In the genomic region with DNA sequence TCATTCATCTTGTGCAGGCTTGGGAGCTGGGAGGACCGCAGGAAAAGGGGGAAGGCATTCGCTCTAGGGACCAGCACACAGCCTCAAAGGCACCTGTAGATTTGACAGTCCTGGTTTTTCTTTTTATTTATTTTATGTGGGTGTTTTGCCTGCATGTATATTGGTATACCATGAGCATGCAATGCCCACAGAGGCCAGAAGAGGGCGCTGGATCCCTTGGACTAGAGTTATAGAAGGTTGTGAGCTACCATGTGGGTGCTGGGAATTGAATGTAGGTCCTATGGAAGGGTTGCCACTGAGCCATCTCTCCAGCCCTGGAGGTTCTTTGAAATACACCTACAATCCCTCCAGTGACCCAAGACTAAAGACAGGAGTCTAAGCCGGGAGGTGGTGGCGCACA, we compare ENCODE assay signal across 17 mouse cellular contexts. TPM values are rescaled to one million over a fixed set of nuclear protein-coding genes. Genes with fewer than 3 reads are reported as not detected.
DNase-seq lines count a peak whose midpoint lies in the region; TF ChIP-seq lines count a peak whose summit lies in the region.
"Had no signal": no experiment of that assay in that cellular context is flagged by ENCODE, and none has a peak within 500 bp of the region (broad histone marks: within the 10 kb centered on the region; RNA-seq: fewer than 3 reads in every experiment).

No protein-coding gene starts in this region.

- H3K27me3 ChIP-seq in E14TG2a.4 (ENCODE audit: insufficient read depth, low read length): peaks cover 32% of the 10 kb centered on the region
- H3K27me3 ChIP-seq: embryonic facial prominence, embryonic 13.5 days had no signal

- peak; percentile 64 for TF ChIP-seq CTCF in layer of hippocampus, adult 2 months (conservative IDR thresholded peaks at IDR 0.05)
- TF ChIP-seq CTCF in E14TG2a.4 (conservative IDR thresholded peaks at IDR 0.05; ENCODE audit: low read length): peak; percentile 56

- no peak for DNase-seq in layer of hippocampus, adult 2 months (ENCODE audit: low spot score in 2 of 2)
- DNase-seq in layer of hippocampus, postnatal 36 days: no peak
- DNase-seq in ZHBTc4 (ENCODE audit: low read depth, low spot score): peak; percentile 35
- DNase-seq in induced T-regulatory cell, adult 2 months (ENCODE audit: low read depth): peak; percentile 23
- no peak for DNase-seq in frontal cortex, postnatal 25 days (ENCODE audit: low spot score in 2 of 2)
- DNase-seq in frontal cortex, postnatal 36 days (ENCODE audit: low spot score in 2 of 2): no peak
- DNase-seq in kidney, postnatal 25 days: no peak
- DNase-seq: cerebellum, adult 11-12 months; heart, postnatal 10 days; kidney, postnatal 10 days; lung, postnatal 36 days; right cerebral cortex, postnatal 14 days had no signal

- H3K4me3 ChIP-seq in layer of hippocampus, adult 2 months: no peak overlapping the region
- H3K4me3 ChIP-seq in E14TG2a.4 (replicated peaks; ENCODE audit: low read length): no peak overlapping the region
- H3K4me3 ChIP-seq: embryonic facial prominence, embryonic 13.5 days had no signal

- H3K4me1 ChIP-seq in E14TG2a.4 (replicated peaks; ENCODE audit: low read depth, low read length): peaks cover 5% of the 10 kb centered on the region; the same call in 1 of the 2 replicates

- H3K36me3 ChIP-seq in E14TG2a.4 (ENCODE audit: insufficient read depth, low read length): no peaks in the 10 kb centered on the region
- H3K36me3 ChIP-seq: embryonic facial prominence, embryonic 13.5 days had no signal

- H3K27ac ChIP-seq in layer of hippocampus, adult 2 months: peak overlapping the region; percentile 71
- H3K27ac ChIP-seq: embryonic facial prominence, embryonic 13.5 days had no signal

- 0 out of 2 replicates have a peak, but pooled peaks cover 2% of the 10 kb centered on the region for H3K9me3 ChIP-seq in E14TG2a.4 (ENCODE audit: low read length)
- H3K9me3 ChIP-seq: embryonic facial prominence, embryonic 13.5 days had no signal

RNA-seq across cellular contexts. Expression of a gene that starts 17.2 kb away (rescaled TPM):
- total RNA-seq in layer of hippocampus, adult 2 months (2021): 1 to 10 TPM in 1 of 2 experiments, under 1 TPM in 1; 0.96 to 1.6 TPM
- 1 to 10 TPM in 1 of 2 experiments, under 1 TPM in 1; 0.96 to 1.0 TPM for total RNA-seq in layer of hippocampus, postnatal 36 days (2021)
- total RNA-seq: adrenal gland, adult 18-20 months; gastrocnemius, adult 8-10 months; MEL had no signal

Comparison
In these comparisons a context has a peak if more than half of its experiments do, and no peak if none do; other contexts are left out.
1. DNase-seq: peak in ZHBTc4 (single experiment) and induced T-regulatory cell, adult 2 months (single experiment); none in layer of hippocampus, adult 2 months (0 of 2), layer of hippocampus, postnatal 36 days (0 of 2), frontal cortex, postnatal 25 days (0 of 2), frontal cortex, postnatal 36 days (0 of 2) and kidney, postnatal 25 days (0 of 2).